ENCODE assay signal across 17 mouse cellular contexts in genomic region chr11:88677350-88677749, GRCm38 (mm10). TPM values are rescaled to one million over a fixed set of nuclear protein-coding genes. Genes with fewer than 3 reads are reported as not detected.
A peak's percentile ranks its signal among the peaks of the same experiment; 100 is the strongest.
DNase-seq lines count a peak whose midpoint lies in the region; ATAC-seq lines count a peak whose summit lies in the region.
"Had no signal": no experiment of that assay in that cellular context is flagged by ENCODE, and none has a peak within 500 bp of the region (broad histone marks: within the 10 kb centered on the region; RNA-seq: fewer than 3 reads in every experiment).

No protein-coding gene starts in this region.

- H3K27ac ChIP-seq in heart, embryonic 13.5 days (replicated peaks) = 0 out of 2 replicates have a peak overlapping the region, but pooled peaks have one; percentile 20
- no peak overlapping the region for H3K27ac ChIP-seq in kidney, embryonic 16.5 days (ENCODE audit: low read length)
- peak overlapping the region; percentile 57 for H3K27ac ChIP-seq in midbrain, embryonic 13.5 days
- 0 out of 2 replicates have a peak overlapping the region, but pooled peaks have one; percentile 18 for H3K27ac ChIP-seq in neural tube, embryonic 14.5 days (ENCODE audit: low read depth, low read length)
- H3K27ac ChIP-seq: embryonic facial prominence, embryonic 13.5 days; heart, embryonic 10.5 days had no signal

- no peak for DNase-seq in heart, postnatal 25 days (ENCODE audit: low spot score)
- no peak for DNase-seq in kidney, postnatal 36 days
- no peak for DNase-seq in thymus, postnatal 14 days
- DNase-seq: adrenal gland, postnatal 14 days; forebrain, postnatal 0 days; heart, postnatal 10 days; kidney, adult 8-10 months; liver, postnatal 0 days; lung, postnatal 10 days had no signal

- peak overlapping the region; percentile 28; the same call in 1 of the 2 replicates for H3K9ac ChIP-seq in heart, embryonic 13.5 days
- no peak overlapping the region for H3K9ac ChIP-seq in kidney, embryonic 16.5 days (replicated peaks; ENCODE audit: low read length)
- no peak overlapping the region for H3K9ac ChIP-seq in midbrain, embryonic 13.5 days (replicated peaks)
- no peak overlapping the region for H3K9ac ChIP-seq in neural tube, embryonic 14.5 days (replicated peaks; ENCODE audit: low read depth, low read length)
- H3K9ac ChIP-seq: embryonic facial prominence, embryonic 13.5 days; forebrain, postnatal 0 days; liver, postnatal 0 days had no signal

- no peak overlapping the region for H3K4me2 ChIP-seq in heart, embryonic 13.5 days
- H3K4me2 ChIP-seq in kidney, embryonic 16.5 days (replicated peaks; ENCODE audit: low read depth, low read length) = no peak overlapping the region
- H3K4me2 ChIP-seq in midbrain, embryonic 13.5 days (replicated peaks) = no peak overlapping the region
- no peak overlapping the region for H3K4me2 ChIP-seq in neural tube, embryonic 14.5 days (ENCODE audit: low read depth, low read length)
- H3K4me2 ChIP-seq: embryonic facial prominence, embryonic 13.5 days had no signal

- no peak overlapping the region for H3K4me3 ChIP-seq in heart, embryonic 13.5 days
- no peak overlapping the region for H3K4me3 ChIP-seq in kidney, embryonic 16.5 days (ENCODE audit: low read length)
- H3K4me3 ChIP-seq in midbrain, embryonic 13.5 days (replicated peaks) = no peak overlapping the region
- H3K4me3 ChIP-seq in neural tube, embryonic 14.5 days (ENCODE audit: low read depth, low read length) = no peak overlapping the region
- H3K4me3 ChIP-seq: embryonic facial prominence, embryonic 13.5 days; heart, embryonic 10.5 days had no signal

- WGBS in heart, embryonic 13.5 days = 76% methylated on average over 7 of the region's 7 CpGs
- 50% methylated on average over 7 of the region's 7 CpGs for WGBS in kidney, embryonic 16.5 days
- WGBS in midbrain, embryonic 13.5 days = 64% methylated on average over 7 of the region's 7 CpGs
- 69% methylated on average over 7 of the region's 7 CpGs for WGBS in neural tube, embryonic 14.5 days

- no peak for ATAC-seq in heart, embryonic 13.5 days (ENCODE audit: extremely low read depth, insufficient number of reproducible peaks, low FRiP score, low TSS enrichment)
- 0 out of 2 replicates have a peak, but pooled peaks have one; percentile 50 for ATAC-seq in kidney, embryonic 16.5 days (ENCODE audit: low FRiP score, low TSS enrichment)
- 0 out of 2 replicates have a peak, but pooled peaks have one; percentile 31 for ATAC-seq in midbrain, embryonic 13.5 days
- no peak for ATAC-seq in neural tube, embryonic 14.5 days (ENCODE audit: low read depth)
- ATAC-seq: forebrain, postnatal 0 days; inflammation-experienced regulatory T-cells, adult 6 months; liver, postnatal 0 days had no signal

- H3K9me3 ChIP-seq in heart, embryonic 13.5 days = no peaks in the 10 kb centered on the region
- H3K9me3 ChIP-seq in kidney, embryonic 16.5 days (ENCODE audit: low read length) = no peaks in the 10 kb centered on the region
- H3K9me3 ChIP-seq in midbrain, embryonic 13.5 days = no peaks in the 10 kb centered on the region
- H3K9me3 ChIP-seq in neural tube, embryonic 14.5 days (ENCODE audit: control insufficient read depth, low read length) = no peaks in the 10 kb centered on the region
- H3K9me3 ChIP-seq: embryonic facial prominence, embryonic 13.5 days; heart, embryonic 10.5 days had no signal

- no peaks in the 10 kb centered on the region for H3K27me3 ChIP-seq in heart, embryonic 13.5 days (replicated peaks)
- no peaks in the 10 kb centered on the region for H3K27me3 ChIP-seq in kidney, embryonic 16.5 days (ENCODE audit: insufficient read depth, low read length)
- no peaks in the 10 kb centered on the region for H3K27me3 ChIP-seq in midbrain, embryonic 13.5 days
- no peaks in the 10 kb centered on the region for H3K27me3 ChIP-seq in neural tube, embryonic 14.5 days (ENCODE audit: control insufficient read depth, insufficient read depth, low read length)
- H3K27me3 ChIP-seq: CH12.LX; embryonic facial prominence, embryonic 13.5 days had no signal

- H3K36me3 ChIP-seq in heart, embryonic 13.5 days = peaks cover 57% of the 10 kb centered on the region
- peaks cover 25% of the 10 kb centered on the region for H3K36me3 ChIP-seq in kidney, embryonic 16.5 days (ENCODE audit: insufficient read depth, low read length)
- peaks cover 54% of the 10 kb centered on the region for H3K36me3 ChIP-seq in midbrain, embryonic 13.5 days
- H3K36me3 ChIP-seq in neural tube, embryonic 14.5 days (ENCODE audit: control insufficient read depth, insufficient read depth, low read length) = peaks cover 14% of the 10 kb centered on the region; the same call in 1 of the 2 replicates

- H3K4me1 ChIP-seq in heart, embryonic 13.5 days = peaks cover 53% of the 10 kb centered on the region
- H3K4me1 ChIP-seq in kidney, embryonic 16.5 days (ENCODE audit: insufficient read depth, low read length) = peaks cover 36% of the 10 kb centered on the region
- H3K4me1 ChIP-seq in midbrain, embryonic 13.5 days (replicated peaks) = peaks cover 60% of the 10 kb centered on the region
- peaks cover 14% of the 10 kb centered on the region for H3K4me1 ChIP-seq in neural tube, embryonic 14.5 days (ENCODE audit: control insufficient read depth, insufficient read depth, low read length)

- intact Hi-C loops in heart, postnatal 25 days (cut with DNase I) = no loop called here

RNA-seq across cellular contexts. Expression of gene Msi2, which starts 41.0 kb away (rescaled TPM):
- polyA plus RNA-seq in heart, embryonic 13.5 days (2015; fragmentation: Nextera tagmentation; extraction: Ambion mirVana) = 16.2 and 18.8 TPM in 2 replicates
- total RNA-seq in heart, postnatal 25 days (2021) = 100 to 1,000 TPM; 191 to 211 TPM
- 24.3 and 30.0 TPM in 2 replicates for polyA plus RNA-seq in kidney, embryonic 16.5 days (2015; fragmentation: Nextera tagmentation; extraction: Ambion mirVana)
- polyA plus RNA-seq in midbrain, embryonic 13.5 days (2015; fragmentation: Nextera tagmentation; extraction: Ambion mirVana) = 38.5 and 41.0 TPM in 2 replicates
- 20.0 and 25.6 TPM in 2 replicates for polyA plus RNA-seq in neural tube, embryonic 14.5 days (2014; fragmentation: Nextera tagmentation; extraction: Ambion mirVana)

Comparison
In these comparisons a context has a peak if more than half of its experiments do, and no peak if none do; other contexts are left out.
1. ATAC-seq: peak in kidney, embryonic 16.5 days (single experiment) and midbrain, embryonic 13.5 days (single experiment); none in heart, embryonic 13.5 days (single experiment) and neural tube, embryonic 14.5 days (single experiment).